Mouse (Mus musculus) midbrain, embryonic 11.5 days (tissue): Measurements from ENCODE around the gene Ptpn14. TPM values are rescaled to one million over a fixed set of nuclear protein-coding genes. Genes with fewer than 3 reads are reported as not detected.

Experiments used
- ATAC-seq: fragments of 200-750 bp; cut with Nextera tagmentation; 2 replicates; pipeline ENCODE4 v1.8.0; 2017; ENCODE audit warnings: moderate TSS enrichment, moderate library complexity; ENCODE audit not compliant: low FRiP score
- DNase-seq: peaks from one replicate; pipeline ENCODE4 v3.0.0; 2015; ENCODE audit warnings: low spot score; ENCODE audit errors: missing footprints
- H3K27ac ChIP-seq: fragments of 300-500 bp; sonication (generic); 2 replicates; pipeline ENCODE4 v1.5.1; 2014; ENCODE audit warnings: low read depth, low read length
- H3K27me3 ChIP-seq: fragments of 300-500 bp; sonication (generic); 2 replicates; pipeline ENCODE4 v1.6.1; 2014; ENCODE audit warnings: mild to moderate bottlenecking, low read length, moderate library complexity, mixed read lengths; ENCODE audit not compliant: control insufficient read depth, insufficient read depth
- H3K36me3 ChIP-seq: fragments of 300-500 bp; sonication (generic); 2 replicates; pipeline ENCODE4 v1.6.1; 2014; ENCODE audit warnings: mild to moderate bottlenecking, low read length, moderate library complexity, mixed read lengths; ENCODE audit not compliant: control insufficient read depth, insufficient read depth
- H3K4me1 ChIP-seq: fragments of 300-500 bp; sonication (generic); 2 replicates; pipeline ENCODE4 v1.6.1; 2014; ENCODE audit warnings: low read length; ENCODE audit not compliant: control insufficient read depth, insufficient read depth
- H3K4me2 ChIP-seq: fragments of 300-500 bp; sonication (generic); 2 replicates; pipeline ENCODE4 v1.6.1; 2014; ENCODE audit warnings: mild to moderate bottlenecking, moderate library complexity
- H3K4me3 ChIP-seq: fragments of 300-500 bp; sonication (generic); 2 replicates; pipeline ENCODE4 v1.5.1; 2014; ENCODE audit warnings: low read depth, low read length
- H3K9ac ChIP-seq: fragments of 300-500 bp; sonication (generic); 2 replicates; pipeline ENCODE4 v1.6.1; 2014; ENCODE audit warnings: low read length
- H3K9me3 ChIP-seq: fragments of 300-500 bp; sonication (generic); 2 replicates; pipeline ENCODE4 v1.6.1; 2016; ENCODE audit warnings: low read length; ENCODE audit not compliant: control insufficient read depth
- WGBS: fragments of 180-500 bp; shearing (Covaris S2); extraction: QIAGEN DNeasy Blood & Tissue Kit; methylation state at CpG from one replicate; pipeline ENCODE4 v1.1.7; 2014; 5-methylcytosine and 5-hydroxymethylcytosine counted together
- polyA plus RNA-seq: library from polyadenylated mRNA; unstranded; fragments of >200 nt; fragmentation: Nextera tagmentation; extraction: Ambion mirVana; gene quantifications from 2 replicates; pipeline ENCODE4 v1.2.1, GENCODE M21; 2014

Gene Ptpn14
- polyA plus RNA-seq, 1 experiment from 2014 or later: 4.3 TPM

DNA sequence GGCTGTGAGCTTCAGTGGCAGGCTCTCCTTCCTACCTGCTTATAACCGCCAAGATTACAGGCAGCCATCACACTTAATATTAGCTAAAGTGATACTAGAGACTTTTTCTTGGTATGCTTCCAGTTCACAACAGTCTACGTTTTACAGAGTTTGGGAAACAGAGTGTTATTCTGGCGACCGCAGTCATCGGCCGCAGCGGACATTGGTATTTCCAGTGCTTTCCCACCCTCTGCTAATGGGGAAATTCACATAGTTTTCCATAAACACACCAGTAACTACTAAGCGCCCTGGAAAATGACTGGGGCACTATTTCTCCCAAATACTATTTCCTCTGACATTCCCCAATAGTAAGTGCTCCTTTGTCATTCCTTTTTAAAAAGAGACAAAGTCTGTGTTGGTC, 19.1 kb upstream of the Ptpn14 start:
- H3K27ac ChIP-seq: no peak overlapping the region
- ATAC-seq: no peak
- H3K4me1 ChIP-seq: no peaks in the 10 kb centered on the region
- no peaks in the 10 kb centered on the region for H3K9me3 ChIP-seq
- no peak for DNase-seq
- no peak overlapping the region for H3K9ac ChIP-seq
- WGBS: 85% methylated on average over 8 of the region's 8 CpGs
- H3K36me3 ChIP-seq: no peaks in the 10 kb centered on the region
- no peaks in the 10 kb centered on the region for H3K27me3 ChIP-seq
- H3K4me3 ChIP-seq: no peak overlapping the region
- H3K4me2 ChIP-seq: no peak overlapping the region

DNA sequence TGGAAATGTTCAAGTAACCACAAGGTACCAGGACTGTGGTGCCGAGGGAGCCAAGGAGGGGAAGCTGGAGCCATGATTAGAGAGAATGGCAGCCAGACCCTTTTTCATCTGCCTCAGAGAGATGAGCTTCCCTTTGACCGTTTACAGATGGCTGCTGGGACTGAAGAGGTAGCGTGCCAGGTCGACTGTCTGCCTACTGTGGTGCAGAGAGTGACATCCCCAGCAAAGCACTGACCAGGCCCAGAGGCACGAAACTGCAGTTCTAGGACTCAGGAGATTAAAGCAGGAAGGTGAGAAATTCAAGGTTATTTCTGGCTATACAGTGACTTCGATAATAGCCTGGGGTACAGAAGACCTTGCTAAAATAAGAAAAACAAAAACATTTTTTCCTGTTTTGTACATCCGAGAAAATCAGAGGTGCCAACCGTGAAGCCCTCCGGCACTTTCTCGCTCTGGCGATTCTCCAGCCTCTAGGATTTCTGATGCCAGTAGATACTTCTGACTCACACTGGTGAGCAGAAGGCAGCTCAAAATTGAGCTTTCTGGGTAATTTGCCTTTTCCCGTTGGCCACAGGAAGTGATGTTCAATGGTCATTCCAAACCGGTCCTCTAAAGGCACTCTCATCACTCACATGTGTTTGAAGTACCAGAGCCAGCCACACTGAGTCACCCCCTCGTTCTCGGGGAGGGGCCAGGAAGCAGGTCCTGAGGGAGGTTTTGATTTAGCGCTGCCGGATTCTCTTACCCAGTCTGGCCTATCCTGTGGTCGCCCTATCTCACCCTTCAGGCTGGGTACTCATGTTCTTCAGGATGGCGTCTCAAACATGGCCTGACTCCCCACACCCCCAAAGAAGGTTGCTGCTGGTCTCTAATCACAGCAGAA, 11.9 kb upstream of the Ptpn14 start:
- 74% methylated on average over 19 of the region's 19 CpGs for WGBS
- no peak for ATAC-seq
- H3K9ac ChIP-seq: no peak overlapping the region
- H3K4me2 ChIP-seq: no peak overlapping the region
- H3K27ac ChIP-seq: no peak overlapping the region
- peak; percentile 82 for DNase-seq
- no peaks in the 10 kb centered on the region for H3K27me3 ChIP-seq
- no peaks in the 10 kb centered on the region for H3K9me3 ChIP-seq
- no peaks in the 10 kb centered on the region for H3K4me1 ChIP-seq
- no peak overlapping the region for H3K4me3 ChIP-seq
- no peaks in the 10 kb centered on the region for H3K36me3 ChIP-seq

DNA sequence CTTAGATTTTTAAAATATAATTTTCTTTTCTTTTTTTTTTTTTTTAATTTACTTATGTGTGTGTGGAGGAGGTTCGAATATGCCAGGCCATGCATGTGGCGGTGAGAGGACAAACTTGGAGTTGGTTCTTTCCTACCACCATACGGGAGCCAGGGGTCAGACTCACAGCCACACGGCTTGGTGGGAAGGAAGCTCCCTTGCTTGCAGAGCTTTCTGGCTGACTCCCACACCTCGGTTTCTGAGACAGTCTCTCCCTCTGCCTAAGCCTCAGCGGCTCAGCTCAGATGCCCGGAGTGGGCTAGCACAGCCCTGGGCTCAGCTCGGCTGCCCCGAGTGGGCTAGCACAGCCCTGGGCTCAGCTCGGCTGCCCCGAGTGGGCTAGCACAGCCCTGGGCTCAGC, 10.5 kb upstream of the Ptpn14 start:
- no peak overlapping the region for H3K4me3 ChIP-seq
- no peaks in the 10 kb centered on the region for H3K36me3 ChIP-seq
- no peaks in the 10 kb centered on the region for H3K27me3 ChIP-seq
- H3K9me3 ChIP-seq: no peaks in the 10 kb centered on the region
- no peak overlapping the region for H3K4me2 ChIP-seq
- ATAC-seq (no peak), DNase-seq (peak; percentile 64)
- no peaks in the 10 kb centered on the region for H3K4me1 ChIP-seq
- H3K27ac ChIP-seq: no peak overlapping the region
- no peak overlapping the region for H3K9ac ChIP-seq
- WGBS: 90% methylated on average over 11 of the region's 11 CpGs

GRCm38 (mm10) chr1:189718600-189718999, 9.5 kb upstream of the Ptpn14 start:
- Histone ChIP-seq H3K27me3 (no peaks in the 10 kb centered on the region), H3K9ac (no peak overlapping the region), H3K4me2 (no peak overlapping the region), H3K4me1 (no peaks in the 10 kb centered on the region), H3K27ac (no peak overlapping the region), H3K36me3 (no peaks in the 10 kb centered on the region), H3K9me3 (no peaks in the 10 kb centered on the region), H3K4me3 (no peak overlapping the region)
- ATAC-seq (no peak), DNase-seq (no peak)
- 85% methylated on average over 5 of the region's 5 CpGs for WGBS

DNA sequence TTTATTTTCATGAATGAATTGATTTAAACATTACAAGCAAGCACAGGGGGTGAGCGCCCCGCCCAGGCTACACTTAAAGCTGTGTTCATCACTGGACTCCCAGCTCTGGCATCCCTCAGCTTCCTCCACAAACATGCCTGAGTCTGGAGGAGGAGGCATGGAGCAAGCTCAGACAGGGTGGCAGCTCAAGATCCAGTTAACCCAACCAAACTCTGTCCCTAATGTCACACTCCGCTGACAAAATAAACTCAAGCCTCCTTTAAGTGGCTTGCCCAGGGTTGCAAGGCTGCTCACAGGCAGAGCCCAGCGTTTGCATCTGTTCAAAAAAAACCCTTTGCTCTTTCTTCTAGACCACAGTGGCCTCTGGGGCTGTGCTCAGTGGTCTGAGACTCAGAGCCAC, 1.9 kb upstream of the Ptpn14 start:
- peaks cover 21% of the 10 kb centered on the region for H3K4me1 ChIP-seq
- H3K9ac ChIP-seq: no peak overlapping the region
- no peak for ATAC-seq
- no peak overlapping the region for H3K4me3 ChIP-seq
- no peak overlapping the region for H3K4me2 ChIP-seq
- H3K9me3 ChIP-seq: no peaks in the 10 kb centered on the region
- 65% methylated on average over 4 of the region's 4 CpGs for whole genome bisulfite sequencing
- H3K27me3 ChIP-seq: peaks cover 13% of the 10 kb centered on the region
- no peaks in the 10 kb centered on the region for H3K36me3 ChIP-seq
- H3K27ac ChIP-seq: no peak overlapping the region
- DNase-seq: peak; percentile 73

DNA sequence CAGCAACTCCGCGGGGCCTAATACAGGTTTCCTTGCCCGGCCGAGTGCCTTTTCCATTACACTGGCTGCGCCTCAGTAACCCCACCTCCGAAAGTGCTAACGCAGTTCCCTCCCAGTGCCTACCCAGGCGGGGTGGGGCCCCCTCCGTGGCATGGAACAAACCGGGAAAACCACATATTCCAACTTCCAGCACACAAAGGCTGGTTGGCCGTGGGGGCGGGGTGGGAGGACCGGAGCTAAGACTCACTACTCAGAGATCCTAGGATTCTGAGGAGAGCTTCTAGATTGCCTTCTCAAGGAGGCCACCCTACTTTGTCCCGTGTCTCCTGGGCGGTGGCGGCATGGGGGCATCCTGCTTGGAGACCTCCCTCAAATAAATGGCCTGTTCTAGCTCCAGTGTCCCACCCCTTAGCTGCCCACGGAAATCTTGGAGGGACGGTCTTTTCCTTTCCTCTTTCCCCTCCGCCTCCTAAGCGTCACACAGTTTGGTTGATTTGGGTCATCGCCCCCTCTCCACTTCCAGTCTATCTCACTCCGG, 653 bp upstream of the Ptpn14 start:
- peaks cover 21% of the 10 kb centered on the region for H3K4me1 ChIP-seq
- 2% methylated on average over 22 of the region's 22 CpGs for WGBS
- peak; percentile 40 for ATAC-seq
- H3K36me3 ChIP-seq: no peaks in the 10 kb centered on the region
- DNase-seq: no peak
- H3K9ac ChIP-seq: peak overlapping the region; percentile 79; the same call in 1 of the 2 replicates
- peak overlapping the region; percentile 94 for H3K4me2 ChIP-seq
- H3K9me3 ChIP-seq: no peaks in the 10 kb centered on the region
- H3K4me3 ChIP-seq: peak overlapping the region; percentile 63
- H3K27me3 ChIP-seq: peaks cover 13% of the 10 kb centered on the region
- no peak overlapping the region for H3K27ac ChIP-seq

GRCm38 (mm10) chr1:189728784-189729115, 682 bp downstream of the Ptpn14 start:
- peak overlapping the region; percentile 63 for H3K4me3 ChIP-seq
- no peaks in the 10 kb centered on the region for H3K9me3 ChIP-seq
- H3K4me2 ChIP-seq: peak overlapping the region; percentile 94
- WGBS: 0% methylated on average over 15 of the region's 15 CpGs
- H3K4me1 ChIP-seq: peaks cover 21% of the 10 kb centered on the region
- peaks cover 13% of the 10 kb centered on the region for H3K27me3 ChIP-seq
- ATAC-seq (no peak), DNase-seq (peak; percentile 94)
- no peak overlapping the region for H3K27ac ChIP-seq
- peak overlapping the region; percentile 79 for H3K9ac ChIP-seq
- no peaks in the 10 kb centered on the region for H3K36me3 ChIP-seq

GRCm38 (mm10) chr1:189729141-189729815, 1.2 kb downstream of the Ptpn14 start:
- H3K36me3 ChIP-seq: no peaks in the 10 kb centered on the region
- DNase-seq (peak; percentile 94), ATAC-seq (no peak)
- H3K27me3 ChIP-seq: peaks cover 13% of the 10 kb centered on the region
- no peak overlapping the region; the same call in 1 of the 2 replicates for H3K9ac ChIP-seq
- WGBS: 8% methylated on average over 17 of the region's 17 CpGs
- peaks cover 21% of the 10 kb centered on the region for H3K4me1 ChIP-seq
- peak overlapping the region; percentile 63 for H3K4me3 ChIP-seq
- no peak overlapping the region for H3K27ac ChIP-seq
- H3K9me3 ChIP-seq: no peaks in the 10 kb centered on the region
- peak overlapping the region; percentile 94 for H3K4me2 ChIP-seq

DNA sequence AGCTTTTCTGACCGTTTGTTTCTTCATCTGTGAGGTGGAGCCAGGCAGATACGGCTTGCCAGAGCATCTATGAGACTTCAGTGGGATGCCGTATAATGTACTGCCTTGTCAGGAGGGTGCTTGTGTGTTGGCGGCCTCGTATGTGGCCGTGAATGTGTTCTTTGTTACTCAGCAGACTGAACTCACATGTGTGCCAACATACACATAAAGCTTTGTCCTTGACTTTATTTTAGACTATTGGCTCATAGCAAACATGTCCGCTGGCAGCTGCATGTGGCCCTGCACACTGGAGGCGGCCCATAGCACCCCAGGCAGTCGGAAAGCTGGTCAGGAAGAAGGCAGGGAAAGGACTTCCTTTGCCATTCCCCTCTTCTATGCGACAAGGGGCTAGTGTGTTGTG, 3.6 kb downstream of the Ptpn14 start:
- DNase-seq: peak; percentile 41
- H3K4me2 ChIP-seq: no peak overlapping the region
- peaks cover 13% of the 10 kb centered on the region for H3K27me3 ChIP-seq
- no peak overlapping the region for H3K9ac ChIP-seq
- H3K4me3 ChIP-seq: no peak overlapping the region
- peaks cover 21% of the 10 kb centered on the region for H3K4me1 ChIP-seq
- no peaks in the 10 kb centered on the region for H3K36me3 ChIP-seq
- H3K9me3 ChIP-seq: no peaks in the 10 kb centered on the region
- WGBS: 82% methylated on average over 10 of the region's 10 CpGs
- no peak overlapping the region for H3K27ac ChIP-seq
- ATAC-seq: no peak
